Mouse (Mus musculus) lung, postnatal 0 days (tissue): ENCODE measurements around the gene 4930558C23Rik. TPM values are rescaled to one million over a fixed set of nuclear protein-coding genes. Genes with fewer than 3 reads are reported as not detected.
"Not testable (repeated sequence)": the region's sequence is repeated elsewhere in the genome, so short reads cannot be mapped to it uniquely, and the experiment has no call there.

ENCODE experiments used
- ATAC-seq: fragments of 200-750 bp; cut with Nextera tagmentation; 2 replicates; pipeline ENCODE4 v1.8.0; 2017; ENCODE audit warnings: moderate library complexity
- DNase-seq: peaks from one replicate; pipeline ENCODE4 v3.0.0-alpha.2; 2016; ENCODE audit warnings: low spot score
- H3K27ac ChIP-seq: fragments of 300-500 bp; sonication (generic); 2 replicates; pipeline ENCODE4 v1.5.1; 2014; ENCODE audit warnings: antibody characterized with exemption, mild to moderate bottlenecking, low read length, mixed read lengths
- H3K27me3 ChIP-seq: fragments of 300-500 bp; sonication (generic); replicated peaks from 2 replicates; pipeline ENCODE4 v1.6.1; 2014; ENCODE audit warnings: low read length, mixed read lengths; ENCODE audit not compliant: insufficient read depth
- H3K36me3 ChIP-seq: fragments of 300-500 bp; sonication (generic); 2 replicates; pipeline ENCODE4 v1.6.1; 2014; ENCODE audit warnings: low read length, mixed read lengths; ENCODE audit not compliant: insufficient read depth
- H3K4me1 ChIP-seq: fragments of 300-500 bp; sonication (generic); 2 replicates; pipeline ENCODE4 v1.6.1; 2014; ENCODE audit warnings: antibody characterized with exemption, low read depth, low read length, mixed read lengths; ENCODE audit not compliant: insufficient read depth
- H3K4me2 ChIP-seq: fragments of 300-500 bp; sonication (generic); replicated peaks from 2 replicates; pipeline ENCODE4 v1.6.1; 2014; ENCODE audit warnings: low read depth, mild to moderate bottlenecking, low read length, moderate library complexity, mixed read lengths
- H3K4me3 ChIP-seq: fragments of 300-500 bp; sonication (generic); 2 replicates; pipeline ENCODE4 v1.5.1; 2014; ENCODE audit warnings: low read depth, low read length
- H3K9ac ChIP-seq: fragments of 300-500 bp; sonication (generic); replicated peaks from 2 replicates; pipeline ENCODE4 v1.6.1; 2014; ENCODE audit warnings: low read depth, mild to moderate bottlenecking
- H3K9me3 ChIP-seq: fragments of 300-500 bp; sonication (generic); 2 replicates; pipeline ENCODE4 v1.6.1; 2016; ENCODE audit warnings: low read length, mixed read lengths
- CTCF ChIP-seq: IDR thresholded peaks from 2 replicates; pipeline ENCODE4 v1.5.1; 2016; ENCODE audit warnings: antibody characterized with exemption, mild to moderate bottlenecking
- EP300 ChIP-seq: IDR thresholded peaks from 2 replicates; pipeline ENCODE4 v1.6.1; 2016; ENCODE audit warnings: antibody characterized with exemption, mild to moderate bottlenecking, control low read depth
- WGBS: fragments of 180-500 bp; shearing (Covaris S2); extraction: QIAGEN DNeasy Blood & Tissue Kit; methylation state at CpG from one replicate; pipeline ENCODE4 v1.1.7; 2014; 5-methylcytosine and 5-hydroxymethylcytosine counted together
- polyA plus RNA-seq: library from polyadenylated mRNA; unstranded; fragments of >200 nt; fragmentation: Nextera tagmentation; extraction: Ambion mirVana; gene quantifications from 2 replicates; pipeline ENCODE4 v1.2.1, GENCODE M21; 2015

The 4930558C23Rik gene
- polyA plus RNA-seq, result 0.23 and 0.45 TPM in 2 replicates

DNA sequence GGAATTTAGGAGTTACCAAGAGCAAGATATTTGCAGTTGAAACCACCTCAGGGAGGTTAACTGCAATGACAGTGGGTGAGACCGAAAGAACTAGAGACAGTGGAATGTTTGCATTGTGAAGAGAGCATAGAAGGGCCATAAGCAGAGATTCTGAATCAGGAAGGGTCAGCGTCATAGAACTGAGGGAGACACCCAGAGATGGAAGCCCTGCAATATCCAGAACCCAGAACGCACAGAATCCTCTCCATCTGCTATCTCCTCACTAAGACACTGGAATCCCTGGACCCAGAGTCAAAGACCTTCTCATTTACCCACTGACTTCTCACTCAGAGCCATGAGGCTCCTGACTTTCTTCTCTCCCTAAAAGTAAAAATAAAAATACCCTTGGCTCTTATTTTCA is at the start of gene 4930558C23Rik:
TSS of gene 4930558C23Rik (minus strand) at position 101 of the 400 bp plus-strand sequence.
- H3K4me3 ChIP-seq, result no peak within 1 kb of the TSS
- ATAC-seq, result no peak
- H3K27ac ChIP-seq, result no peak within 1 kb of the TSS
- H3K4me1 ChIP-seq, result no peaks in the 10 kb centered on the region
- TF ChIP-seq CTCF, result no peak
- no peak for TF ChIP-seq EP300
- H3K9ac ChIP-seq, result no peak within 1 kb of the TSS
- no peak within 1 kb of the TSS for H3K4me2 ChIP-seq
- H3K9me3 ChIP-seq, result no peaks in the 10 kb centered on the region
- 86% methylated on average over 3 of the region's 3 CpGs for WGBS
- peak; percentile 2 for DNase-seq
- H3K27me3 ChIP-seq, result no peaks in the 10 kb centered on the region
- H3K36me3 ChIP-seq, result no peaks in the 10 kb centered on the region

GRCm38 (mm10) chr3:95450915-95451314 is 48.3 kb upstream of the 4930558C23Rik start:
- no peak overlapping the region for H3K4me3 ChIP-seq
- H3K36me3 ChIP-seq, result peaks cover 3% of the 10 kb centered on the region; the same call in 1 of the 2 replicates
- WGBS, result 67% methylated on average over 3 of the region's 3 CpGs
- DNase-seq (peak; percentile 80), ATAC-seq (peak; percentile 94)
- H3K9ac ChIP-seq, result no peak overlapping the region
- TF ChIP-seq EP300 (peak; percentile 13; the same call in 1 of the 2 replicates), CTCF (no peak)
- no peaks in the 10 kb centered on the region for H3K27me3 ChIP-seq
- H3K4me1 ChIP-seq, result no peaks in the 10 kb centered on the region
- H3K4me2 ChIP-seq, result no peak overlapping the region
- no peak overlapping the region for H3K27ac ChIP-seq
- H3K9me3 ChIP-seq, result no peaks in the 10 kb centered on the region

DNA sequence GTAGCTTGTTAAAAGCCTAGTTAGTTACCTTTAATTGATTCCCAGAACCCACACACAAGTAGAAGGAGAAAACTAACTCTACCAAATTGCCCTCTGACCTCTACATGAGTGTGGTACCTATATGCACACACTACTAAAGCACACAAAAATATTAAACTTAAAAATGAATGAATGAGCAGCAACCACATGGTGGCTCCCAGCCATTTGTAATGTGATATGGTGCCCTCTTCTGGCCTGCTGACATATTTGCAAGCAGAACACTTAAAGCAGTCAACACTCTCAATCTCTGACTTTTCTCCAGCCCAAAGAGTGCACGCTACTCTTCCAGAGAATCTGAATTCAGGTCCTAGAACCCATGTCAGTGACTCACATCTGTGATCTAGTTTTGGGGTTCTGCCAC is 47.8 kb upstream of the 4930558C23Rik start:
- no peaks in the 10 kb centered on the region for H3K27me3 ChIP-seq
- no peak overlapping the region for H3K4me2 ChIP-seq
- DNase-seq (peak; percentile 88), ATAC-seq (peak; percentile 79)
- H3K36me3 ChIP-seq, result peaks cover 3% of the 10 kb centered on the region; the same call in 1 of the 2 replicates
- TF ChIP-seq CTCF (peak; percentile 88), EP300 (no peak)
- no peak overlapping the region for H3K4me3 ChIP-seq
- H3K27ac ChIP-seq, result no peak overlapping the region
- H3K9ac ChIP-seq, result no peak overlapping the region
- no peaks in the 10 kb centered on the region for H3K9me3 ChIP-seq
- no peaks in the 10 kb centered on the region for H3K4me1 ChIP-seq
- WGBS, result 37% methylated on average over 1 of the region's 1 CpGs

- no peak for ATAC-seq
- no peak overlapping the region for H3K4me3 ChIP-seq
These were observed 42.7 kb upstream of the 4930558C23Rik start for GRCm38 (mm10) chr3:95445311-95445710.

DNA sequence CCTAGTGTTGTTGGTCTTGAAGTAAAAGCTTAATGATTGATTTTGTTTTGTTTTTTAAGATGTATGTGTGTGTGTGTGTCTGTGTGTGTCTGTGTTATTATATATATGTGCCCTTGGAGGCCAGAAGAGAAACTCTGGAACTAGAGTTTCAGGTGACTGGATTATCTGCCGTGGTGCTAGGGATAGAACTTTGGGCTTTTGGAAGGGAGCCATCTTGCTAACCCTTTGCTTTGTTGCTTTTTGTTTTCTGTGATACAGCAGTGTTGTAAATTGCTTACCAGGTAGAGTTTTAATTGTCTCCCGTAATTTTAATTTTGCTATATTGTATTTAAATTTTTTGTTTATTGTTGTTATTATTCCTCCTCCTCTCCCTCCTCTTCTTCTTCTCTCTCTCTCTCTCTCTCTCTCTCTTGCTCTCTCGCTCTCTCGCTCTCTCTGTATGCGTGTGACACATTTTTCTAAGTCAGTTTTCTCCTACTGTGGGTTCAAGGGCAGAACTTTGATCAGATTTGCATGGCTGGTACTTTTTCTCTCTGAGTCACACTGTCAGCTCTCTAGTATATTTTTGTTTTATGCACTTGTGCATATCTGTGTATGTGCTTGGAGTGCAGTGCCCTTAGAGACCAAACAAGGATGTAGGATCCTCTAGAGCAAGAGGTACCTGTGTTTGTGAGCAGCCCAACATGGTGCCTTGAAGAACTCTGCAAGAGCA is 39.9 kb upstream of the 4930558C23Rik start:
- Histone ChIP-seq H3K4me3 (no peak overlapping the region), H3K4me1 (no peaks in the 10 kb centered on the region), H3K36me3 (no peaks in the 10 kb centered on the region), H3K27ac (no peak overlapping the region), H3K4me2 (no peak overlapping the region), H3K9me3 (no peaks in the 10 kb centered on the region), H3K9ac (no peak overlapping the region), H3K27me3 (no peaks in the 10 kb centered on the region)
- TF ChIP-seq CTCF, result no peak
- no peak for TF ChIP-seq EP300
- 93% methylated on average over 5 of the region's 5 CpGs for WGBS
- no peak for DNase-seq
- no peak for ATAC-seq

More at GRCm38 (mm10) chr3:95445311-95445710, 42.7 kb upstream of the 4930558C23Rik start:
- WGBS, result 68% methylated on average over 4 of the region's 4 CpGs
- H3K27me3 ChIP-seq, result no peaks in the 10 kb centered on the region
- no peak overlapping the region for H3K27ac ChIP-seq
- no peaks in the 10 kb centered on the region for H3K4me1 ChIP-seq
- TF ChIP-seq CTCF (no peak), EP300 (no peak)
- H3K4me2 ChIP-seq, result no peak overlapping the region
- H3K9me3 ChIP-seq, result no peaks in the 10 kb centered on the region
- no peak for DNase-seq
- H3K9ac ChIP-seq, result no peak overlapping the region
- no peaks in the 10 kb centered on the region for H3K36me3 ChIP-seq

GRCm38 (mm10) chr3:95439670-95440069 is 37.0 kb upstream of the 4930558C23Rik start:
- Histone ChIP-seq H3K27ac (no peak overlapping the region), H3K4me1 (no peaks in the 10 kb centered on the region; the same call in 1 of the 2 replicates), H3K27me3 (no peaks in the 10 kb centered on the region), H3K4me2 (no peak overlapping the region), H3K36me3 (no peaks in the 10 kb centered on the region), H3K9me3 (no peaks in the 10 kb centered on the region), H3K9ac (no peak overlapping the region), H3K4me3 (no peak overlapping the region)
- TF ChIP-seq CTCF (no peak), EP300 (no peak)
- no peak for ATAC-seq
- no peak for DNase-seq

GRCm38 (mm10) chr3:95438636-95439035 is 36.0 kb upstream of the 4930558C23Rik start:
- ATAC-seq, H3K27ac ChIP-seq, H3K4me3 ChIP-seq, H3K36me3 ChIP-seq, H3K9me3 ChIP-seq, H3K27me3 ChIP-seq, H3K4me1 ChIP-seq, H3K4me2 ChIP-seq, DNase-seq, H3K9ac ChIP-seq: not testable (repeated sequence)
- 97% methylated on average over 4 of the region's 4 CpGs for WGBS
